Mouse (Mus musculus): Measurements from ENCODE around the gene Gm10645. TPM values are rescaled to one million over a fixed set of nuclear protein-coding genes. Genes with fewer than 3 reads are reported as not detected.

The Gm10645 gene
- polyA plus RNA-seq, 1 experiment: 0.25 TPM

GRCm38 (mm10) chr8:83169127-83169526, 3.2 kb upstream of the Gm10645 start:
- WGBS: 84% methylated on average over 3 of the region's 3 CpGs

DNA sequence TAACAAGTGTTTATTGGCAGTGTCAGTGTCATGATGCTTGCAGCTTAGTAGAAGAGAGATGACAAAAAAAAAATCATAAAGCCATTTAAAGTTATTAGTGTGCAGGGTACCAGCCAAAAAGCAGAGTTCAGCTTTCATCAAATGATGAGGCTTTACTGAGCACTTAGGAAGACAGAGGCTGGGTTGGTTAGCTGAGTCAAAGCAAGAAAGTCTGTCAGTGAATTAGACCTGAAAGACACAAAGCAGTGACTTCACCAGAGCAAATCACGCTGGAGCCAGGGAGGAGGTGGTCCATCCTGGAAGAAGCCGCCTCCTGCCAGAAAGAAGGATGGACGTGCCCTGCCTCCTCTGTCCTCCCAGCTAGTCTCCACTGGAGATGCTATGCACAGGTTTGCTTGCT, 2.0 kb upstream of the Gm10645 start:
- H3K27ac ChIP-seq (ENCODE audit: insufficient read depth, low read depth, low read length): no peak overlapping the region
- no peaks in the 10 kb centered on the region; the same call in 1 of the 2 replicates for H3K4me1 ChIP-seq (ENCODE audit: control insufficient read depth, insufficient read depth, low read length)
- H3K36me3 ChIP-seq (ENCODE audit: control insufficient read depth, insufficient read depth, low read length): no peaks in the 10 kb centered on the region
- no peaks in the 10 kb centered on the region for H3K27me3 ChIP-seq (replicated peaks; ENCODE audit: control insufficient read depth, insufficient read depth, low read length)
- H3K4me3 ChIP-seq (ENCODE audit: insufficient read depth, low read depth, low read length): no peak overlapping the region
- TF ChIP-seq POLR2A (IDR thresholded peaks at IDR 0.05; ENCODE audit: low read depth, low read length): no peak
- TF ChIP-seq CTCF (conservative IDR thresholded peaks at IDR 0.05; ENCODE audit: insufficient read depth, insufficient read length, low read depth, low read length): no peak
- 85% methylated on average over 3 of the region's 3 CpGs for WGBS
- no peak for DNase-seq

More at GRCm38 (mm10) chr8:83169127-83169526, 3.2 kb upstream of the Gm10645 start:
- no peaks in the 10 kb centered on the region for H3K36me3 ChIP-seq (ENCODE audit: control insufficient read depth, insufficient read depth, low read length)
- no peaks in the 10 kb centered on the region; the same call in 1 of the 2 replicates for H3K4me1 ChIP-seq (ENCODE audit: control insufficient read depth, insufficient read depth, low read length)
- H3K27me3 ChIP-seq (replicated peaks; ENCODE audit: control insufficient read depth, insufficient read depth, low read length): no peaks in the 10 kb centered on the region
- no peak overlapping the region for H3K27ac ChIP-seq (ENCODE audit: insufficient read depth, low read depth, low read length)
- no peak for DNase-seq
- no peak overlapping the region for H3K4me3 ChIP-seq (ENCODE audit: insufficient read depth, low read depth, low read length)
- TF ChIP-seq CTCF (conservative IDR thresholded peaks at IDR 0.05; ENCODE audit: insufficient read depth, insufficient read length, low read depth, low read length): no peak
- TF ChIP-seq POLR2A (IDR thresholded peaks at IDR 0.05; ENCODE audit: low read depth, low read length): no peak

DNA sequence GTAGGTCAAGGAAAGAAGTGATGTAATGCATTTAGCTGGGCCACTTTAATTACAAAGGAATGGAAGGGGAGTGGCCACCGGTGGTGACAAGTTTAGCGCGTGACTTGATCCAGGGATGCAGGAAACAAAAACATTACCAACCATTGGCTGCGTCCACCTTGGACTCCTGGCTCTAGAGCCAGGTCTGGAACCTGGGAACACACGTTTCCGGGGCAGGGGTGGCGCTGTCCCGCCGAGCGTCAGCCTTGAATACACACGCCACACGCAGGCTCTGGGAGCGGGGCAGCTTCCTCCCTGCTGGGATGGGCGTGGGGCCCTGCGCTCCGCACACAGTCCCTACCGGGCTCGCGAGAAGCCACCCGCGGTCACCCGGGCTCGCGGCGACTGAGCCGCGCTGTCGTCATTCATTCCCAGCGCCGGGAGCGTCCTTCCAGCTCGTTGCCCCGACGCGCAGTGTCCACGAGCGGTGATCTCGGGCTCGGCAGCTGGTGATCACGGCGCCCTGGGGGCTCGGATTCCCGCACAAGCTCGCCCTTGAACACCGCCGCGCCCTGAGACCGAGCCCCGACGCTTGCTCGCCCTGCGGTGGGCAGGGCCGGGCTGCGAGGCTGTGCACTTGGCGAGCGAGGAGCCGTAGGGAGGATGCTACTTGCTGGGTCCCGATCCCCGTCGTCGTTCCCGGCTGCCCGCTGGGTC, 587 bp downstream of the Gm10645 start, which contains the start of gene Tbc1d9:
TSS of gene Tbc1d9 (plus strand) at position 118 of the 696 bp plus-strand sequence.
- Histone ChIP-seq H3K27me3 (replicated peaks; ENCODE audit: control insufficient read depth, insufficient read depth, low read length) (no peaks in the 10 kb centered on the region), H3K4me3 (ENCODE audit: insufficient read depth, low read depth, low read length) (peak within 1 kb of the TSS; percentile 56), H3K27ac (ENCODE audit: insufficient read depth, low read depth, low read length) (peak within 1 kb of the TSS; percentile 37; the same call in 1 of the 2 replicates), H3K36me3 (ENCODE audit: control insufficient read depth, insufficient read depth, low read length) (no peaks in the 10 kb centered on the region), H3K4me1 (ENCODE audit: control insufficient read depth, insufficient read depth, low read length) (no peaks in the 10 kb centered on the region; the same call in 1 of the 2 replicates)
- DNase-seq: peak; percentile 75
- TF ChIP-seq CTCF (conservative IDR thresholded peaks at IDR 0.05; ENCODE audit: insufficient read depth, insufficient read length, low read depth, low read length): no peak
- under 1% methylated on average over 63 of the region's 63 CpGs for WGBS

- TF ChIP-seq CTCF (conservative IDR thresholded peaks at IDR 0.05; ENCODE audit: insufficient read depth, insufficient read length, low read depth, low read length) (no peak), POLR2A (IDR thresholded peaks at IDR 0.05; ENCODE audit: low read depth, low read length) (no peak)
- Histone ChIP-seq H3K36me3 (ENCODE audit: control insufficient read depth, insufficient read depth, low read length) (no peaks in the 10 kb centered on the region), H3K27ac (ENCODE audit: insufficient read depth, low read depth, low read length) (no peak overlapping the region), H3K27me3 (replicated peaks; ENCODE audit: control insufficient read depth, insufficient read depth, low read length) (no peaks in the 10 kb centered on the region), H3K4me3 (ENCODE audit: insufficient read depth, low read depth, low read length) (no peak overlapping the region), H3K4me1 (ENCODE audit: control insufficient read depth, insufficient read depth, low read length) (no peaks in the 10 kb centered on the region; the same call in 1 of the 2 replicates)
- no peak for DNase-seq
- 77% methylated on average over 2 of the region's 2 CpGs for WGBS
Measured at GRCm38 (mm10) chr8:83160613-83161012, 5.4 kb downstream of the Gm10645 start.

DNA sequence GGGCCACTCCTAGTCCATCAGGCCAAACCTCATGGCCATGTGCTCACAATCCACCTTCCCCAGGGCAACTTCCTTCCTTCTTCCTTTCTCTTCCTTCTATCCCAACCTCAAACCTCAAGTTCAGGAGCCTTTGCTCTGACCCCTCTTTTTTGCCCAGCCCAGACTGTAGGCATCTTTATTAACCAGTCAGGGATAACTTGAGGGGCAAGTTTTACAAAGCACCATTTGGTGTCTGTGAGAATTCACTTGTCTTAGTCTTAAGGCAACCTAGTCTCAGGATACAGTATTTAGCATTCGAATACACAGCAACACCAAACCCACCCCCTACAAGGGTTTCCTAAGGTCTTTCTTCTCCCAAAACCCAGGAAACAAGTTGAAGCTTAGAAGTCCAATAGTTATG, 6.4 kb downstream of the Gm10645 start:
- no peaks in the 10 kb centered on the region for H3K36me3 ChIP-seq (ENCODE audit: control insufficient read depth, insufficient read depth, low read length)
- no peak for TF ChIP-seq POLR2A (IDR thresholded peaks at IDR 0.05; ENCODE audit: low read depth, low read length)
- no peak for TF ChIP-seq CTCF (conservative IDR thresholded peaks at IDR 0.05; ENCODE audit: insufficient read depth, insufficient read length, low read depth, low read length)
- DNase-seq: no peak
- H3K4me3 ChIP-seq (ENCODE audit: insufficient read depth, low read depth, low read length): no peak overlapping the region
- no peak overlapping the region for H3K27ac ChIP-seq (ENCODE audit: insufficient read depth, low read depth, low read length)
- no peaks in the 10 kb centered on the region; the same call in 1 of the 2 replicates for H3K4me1 ChIP-seq (ENCODE audit: control insufficient read depth, insufficient read depth, low read length)
- WGBS: 83% methylated on average over 1 of the region's 1 CpGs
- no peaks in the 10 kb centered on the region for H3K27me3 ChIP-seq (replicated peaks; ENCODE audit: control insufficient read depth, insufficient read depth, low read length)

- H3K27me3 ChIP-seq (replicated peaks; ENCODE audit: control insufficient read depth, insufficient read depth, low read length): no peaks in the 10 kb centered on the region
- no peak for TF ChIP-seq CTCF (conservative IDR thresholded peaks at IDR 0.05; ENCODE audit: insufficient read depth, insufficient read length, low read depth, low read length)
- no peak for TF ChIP-seq POLR2A (IDR thresholded peaks at IDR 0.05; ENCODE audit: low read depth, low read length)
- WGBS: 56% methylated on average over 3 of the region's 3 CpGs
- H3K36me3 ChIP-seq (ENCODE audit: control insufficient read depth, insufficient read depth, low read length): no peaks in the 10 kb centered on the region
- H3K27ac ChIP-seq (ENCODE audit: insufficient read depth, low read depth, low read length): no peak overlapping the region
- DNase-seq: no peak
- H3K4me1 ChIP-seq (ENCODE audit: control insufficient read depth, insufficient read depth, low read length): no peaks in the 10 kb centered on the region
- H3K4me3 ChIP-seq (ENCODE audit: insufficient read depth, low read depth, low read length): no peak overlapping the region
Measured at GRCm38 (mm10) chr8:83158971-83159370, 7.0 kb downstream of the Gm10645 start.

DNA sequence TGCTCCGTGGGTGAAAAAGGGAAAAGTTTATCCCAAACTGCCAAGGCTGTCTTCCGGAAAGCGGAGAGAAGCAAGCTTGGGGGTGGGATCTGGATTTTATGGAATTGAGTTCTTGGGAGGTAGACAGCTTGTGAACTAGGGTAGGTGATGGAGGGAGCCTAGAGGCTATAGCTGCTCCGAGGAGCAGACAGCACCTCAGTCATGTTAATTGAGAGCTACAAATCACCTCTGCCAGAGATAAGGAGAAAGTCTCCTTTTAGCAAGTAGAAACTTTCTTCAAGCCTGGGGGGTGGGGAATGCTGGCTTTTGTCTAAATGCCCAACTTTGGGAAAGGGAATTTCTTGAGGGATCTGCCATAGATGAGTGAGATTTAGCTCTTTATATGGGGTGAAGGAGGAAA, 10.9 kb downstream of the Gm10645 start:
- no peak overlapping the region for H3K27ac ChIP-seq (ENCODE audit: insufficient read depth, low read depth, low read length)
- H3K4me1 ChIP-seq (ENCODE audit: control insufficient read depth, insufficient read depth, low read length): no peaks in the 10 kb centered on the region
- H3K4me3 ChIP-seq (ENCODE audit: insufficient read depth, low read depth, low read length): no peak overlapping the region
- 41% methylated on average over 4 of the region's 4 CpGs for WGBS
- no peaks in the 10 kb centered on the region for H3K36me3 ChIP-seq (ENCODE audit: control insufficient read depth, insufficient read depth, low read length)
- DNase-seq: no peak
- no peaks in the 10 kb centered on the region for H3K27me3 ChIP-seq (replicated peaks; ENCODE audit: control insufficient read depth, insufficient read depth, low read length)
- no peak for TF ChIP-seq CTCF (conservative IDR thresholded peaks at IDR 0.05; ENCODE audit: insufficient read depth, insufficient read length, low read depth, low read length)
